Mouse (Mus musculus) cortical plate, adult 2 months (tissue): ENCODE results near the gene Hoxa10.

Experiments
- CTCF ChIP-seq: fragments of 200-500 bp; IDR thresholded peaks from 2 replicates; pipeline ENCODE4 v1.5.1; 2011; ENCODE audit warnings: mild to moderate bottlenecking, control low read depth, low read length; ENCODE audit not compliant: insufficient read depth; ENCODE audit errors: extremely low read depth
- POLR2A ChIP-seq: fragments of 200-500 bp; IDR thresholded peaks from 2 replicates; pipeline ENCODE4 v1.6.1; 2011; ENCODE audit warnings: mild to moderate bottlenecking, low read length, control low read depth; ENCODE audit not compliant: insufficient read depth; ENCODE audit errors: extremely low read depth

- TF ChIP-seq CTCF (no peak), POLR2A (no peak)
These were observed 36.3 kb upstream of the Hoxa10 start for GRCm38 (mm10) chr6:52276920-52277319.
